Mouse (Mus musculus): ENCODE measurements around the gene Lrrc9.

Gene Lrrc9

DNA sequence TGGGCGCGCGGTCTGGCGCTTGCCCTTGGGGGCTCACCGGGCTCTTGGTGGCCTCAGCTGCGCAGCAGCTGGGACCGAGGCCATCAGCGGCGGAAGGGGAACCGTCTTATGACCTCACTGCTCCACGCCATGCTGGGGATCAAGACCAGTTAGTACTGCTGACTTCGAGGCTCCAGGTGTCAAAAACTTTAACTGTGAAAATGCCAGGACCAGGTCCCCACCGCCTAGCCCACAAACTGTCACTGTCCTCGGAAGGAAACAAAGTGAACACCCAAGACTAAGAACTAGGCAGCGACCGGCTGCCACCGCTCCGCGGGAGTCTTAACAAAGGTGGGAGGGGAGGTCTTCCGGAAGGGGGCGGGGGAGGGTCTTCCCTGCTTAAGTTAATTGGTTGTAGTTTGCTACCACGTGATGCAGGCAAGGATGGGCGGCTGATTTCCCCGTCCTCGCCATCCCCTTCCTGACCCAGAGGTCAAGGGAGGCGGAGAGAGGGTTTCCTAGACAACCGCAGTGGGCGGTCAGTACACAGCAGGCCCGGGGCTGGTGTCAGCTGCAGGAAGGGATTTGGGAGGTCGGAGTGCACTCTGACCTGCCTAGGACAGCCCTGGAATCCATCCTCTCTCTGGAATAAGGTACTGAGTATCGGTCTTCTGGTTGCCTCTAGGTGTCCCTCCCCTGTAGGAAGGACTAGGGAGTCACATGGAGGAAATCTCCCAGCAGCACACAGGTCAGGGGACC is at the start of gene Lrrc9:
Gene Lrrc9 (plus strand): TSS at position 28 of the 738 bp plus-strand sequence.
- no peak for DNase-seq

DNA sequence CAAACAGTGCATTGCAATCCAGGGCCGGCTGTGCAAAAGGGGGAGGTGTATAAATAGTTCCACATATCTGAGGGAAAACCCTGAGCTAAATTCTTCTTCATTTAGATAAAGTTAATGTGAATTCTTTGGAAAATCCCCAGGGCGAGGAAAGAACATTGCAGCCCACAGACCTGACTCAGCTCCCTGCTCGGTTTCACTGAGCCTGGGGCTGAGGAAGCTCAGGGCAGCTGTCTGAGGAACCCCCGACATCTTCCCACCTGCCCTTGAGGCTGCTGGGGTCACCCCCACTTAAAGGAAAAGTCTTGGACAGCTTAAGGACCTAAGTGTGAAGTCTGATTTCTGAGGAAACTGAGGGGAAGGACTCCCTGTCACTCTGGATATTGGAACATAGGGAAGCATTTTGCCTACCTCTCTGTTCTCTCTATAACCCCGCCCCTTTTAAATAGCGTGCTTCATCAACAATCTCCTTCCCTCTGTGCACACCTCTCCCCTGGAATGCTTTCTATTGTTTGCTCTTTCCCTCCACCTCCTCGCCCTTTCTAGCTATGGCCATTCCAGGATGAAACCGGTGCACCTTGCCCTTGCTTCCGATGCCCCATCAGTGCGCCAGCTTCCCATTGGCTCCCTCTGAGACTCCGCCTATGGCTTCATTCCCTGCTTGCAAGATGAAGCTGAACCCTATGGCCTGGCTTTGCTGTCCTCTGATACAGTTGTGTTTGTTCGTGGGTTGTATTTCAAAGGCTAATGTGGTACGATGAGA is 48.4 kb upstream of the Lrrc9 start:
- no peak for DNase-seq

DNA sequence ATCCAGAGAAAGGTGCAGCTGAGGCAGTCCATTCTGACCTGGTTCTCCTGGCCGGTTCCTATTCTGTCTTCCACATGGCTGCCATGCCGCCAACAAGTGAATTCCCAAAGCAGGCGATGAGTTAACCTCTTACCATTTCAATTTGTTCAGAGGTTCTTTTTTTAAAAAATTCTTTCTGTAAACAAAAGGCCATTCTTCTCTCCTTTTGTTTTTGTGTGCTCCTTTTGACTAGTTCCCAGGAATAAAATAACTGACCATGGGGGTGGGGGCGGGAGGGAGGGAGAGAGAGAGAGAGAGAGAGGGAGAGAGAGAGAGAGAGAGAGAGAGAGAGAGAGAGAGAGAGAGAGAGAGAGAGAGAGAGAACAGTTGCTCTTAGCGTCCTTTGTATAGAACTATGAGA is 36.6 kb upstream of the Lrrc9 start:
- DNase-seq = no peak

DNA sequence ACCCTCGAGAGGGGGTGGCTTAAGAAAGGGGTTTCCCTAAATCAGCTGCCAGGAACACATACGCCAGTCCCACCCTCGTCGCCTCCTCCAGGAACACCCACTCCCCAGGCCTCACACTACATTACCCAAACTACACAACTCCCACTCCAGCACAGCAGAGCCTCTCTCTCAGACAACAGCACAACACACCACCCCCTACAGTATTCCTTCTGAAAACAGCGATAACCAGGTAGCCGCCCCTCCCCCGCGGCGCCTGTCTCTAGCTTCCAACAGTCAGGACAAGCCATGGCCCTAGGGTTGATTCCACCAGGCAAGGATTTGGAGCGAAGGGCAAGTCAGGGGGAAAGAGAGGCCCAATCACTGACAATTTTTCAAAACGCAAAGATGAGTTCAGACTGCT is 34.5 kb upstream of the Lrrc9 start:
- peak; percentile 75 for DNase-seq

DNA sequence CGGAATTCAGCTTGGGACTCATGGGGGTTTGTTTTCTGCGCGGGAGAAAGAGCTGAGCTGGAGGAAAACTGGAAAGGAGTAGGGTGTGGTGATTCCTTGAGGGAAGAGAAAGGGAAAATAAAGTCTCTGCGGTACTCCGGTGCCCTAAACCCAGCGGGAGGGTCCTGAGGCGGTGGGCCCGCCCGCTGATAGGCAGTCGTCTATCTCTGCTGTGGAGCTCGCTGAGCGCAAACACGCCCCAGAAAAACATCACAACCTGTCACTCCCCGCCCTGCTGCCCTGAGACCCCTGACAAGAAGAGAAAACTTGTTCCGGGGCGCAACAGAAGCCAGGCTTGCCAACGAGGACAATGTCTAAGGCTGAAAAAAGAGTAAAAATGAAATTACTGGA is 34.0 kb upstream of the Lrrc9 start:
- DNase-seq = no peak

DNA sequence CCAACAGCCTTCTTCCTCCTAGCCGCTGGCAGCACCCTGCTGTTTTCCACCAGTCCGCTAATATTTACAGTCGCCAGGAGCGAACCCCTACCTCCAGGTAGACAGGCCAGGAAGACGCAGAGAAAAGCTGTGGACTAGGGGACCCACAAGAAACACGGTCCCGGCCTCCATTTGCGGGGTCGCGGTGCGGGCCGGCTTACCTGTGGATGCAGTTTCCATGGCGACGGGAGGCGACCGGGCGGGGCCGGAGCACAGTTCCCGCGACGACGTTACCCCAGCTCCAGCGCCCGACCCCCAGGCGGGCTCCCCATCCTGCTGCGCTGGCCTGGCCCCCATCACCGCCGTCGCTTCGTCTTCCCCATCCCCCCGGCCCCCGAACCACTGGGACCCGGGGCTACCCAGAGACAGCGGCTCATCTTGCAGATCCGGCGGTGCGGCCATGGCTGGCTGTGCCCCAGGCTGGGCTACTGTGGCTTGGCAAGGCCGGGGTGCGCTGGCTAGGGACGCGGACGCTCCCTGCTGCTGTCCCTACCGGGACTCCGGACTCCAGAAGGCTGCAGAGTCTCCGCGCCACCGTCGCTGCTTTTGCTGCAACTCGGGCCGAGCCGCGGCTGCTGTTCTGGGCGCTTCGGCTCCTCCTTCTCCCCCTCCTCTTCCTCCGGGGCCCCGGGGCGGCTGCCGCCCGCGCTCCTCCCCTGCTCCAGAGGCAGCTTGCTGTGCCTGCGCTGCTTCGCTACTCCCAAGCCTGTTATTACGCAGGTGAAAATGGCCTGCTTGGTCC is 33.4 kb upstream of the Lrrc9 start:
- peak; percentile 80 for DNase-seq

DNA sequence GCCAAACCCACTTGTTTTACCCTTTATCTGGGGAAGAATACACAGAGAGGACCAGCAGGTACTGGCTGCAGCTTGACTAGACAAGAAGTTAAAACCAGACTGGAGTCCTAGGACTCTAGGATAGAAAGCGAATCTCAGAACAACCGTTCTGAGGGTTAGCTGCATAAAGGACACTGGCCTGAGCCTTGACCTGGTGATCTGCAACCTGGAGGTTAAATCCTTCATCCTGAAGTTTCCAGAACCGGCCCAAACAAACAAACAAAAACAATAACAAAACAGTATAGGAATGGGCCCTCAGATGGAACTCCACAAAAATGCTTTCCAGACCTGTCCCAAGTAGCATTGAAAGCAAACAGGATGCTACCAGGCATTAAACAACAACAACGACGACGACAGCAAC is 32.7 kb upstream of the Lrrc9 start, which contains the start of gene Rtn1:
Gene Rtn1 (minus strand): TSS at position 101 of the 400 bp plus-strand sequence.
- DNase-seq = no peak

DNA sequence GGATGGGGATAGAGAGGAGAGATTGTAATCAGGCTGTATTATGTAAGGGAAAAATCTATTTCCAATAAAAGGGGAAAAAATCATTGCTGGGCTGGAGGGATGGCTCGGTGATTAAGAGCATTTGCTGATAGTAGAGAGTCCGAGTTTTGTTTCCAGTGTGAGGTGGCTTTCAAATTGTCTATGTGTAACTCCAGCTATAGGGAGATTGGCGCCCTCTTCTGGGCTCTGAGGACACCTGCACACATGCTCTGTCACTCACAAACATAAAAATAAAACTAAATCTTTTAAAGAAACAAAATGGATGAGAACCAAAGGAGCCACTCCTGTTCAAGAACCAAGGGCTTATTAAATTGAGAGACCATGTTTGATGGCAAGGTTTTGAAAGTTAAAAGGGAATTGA is 23.9 kb upstream of the Lrrc9 start:
- peak; percentile 62 for DNase-seq

DNA sequence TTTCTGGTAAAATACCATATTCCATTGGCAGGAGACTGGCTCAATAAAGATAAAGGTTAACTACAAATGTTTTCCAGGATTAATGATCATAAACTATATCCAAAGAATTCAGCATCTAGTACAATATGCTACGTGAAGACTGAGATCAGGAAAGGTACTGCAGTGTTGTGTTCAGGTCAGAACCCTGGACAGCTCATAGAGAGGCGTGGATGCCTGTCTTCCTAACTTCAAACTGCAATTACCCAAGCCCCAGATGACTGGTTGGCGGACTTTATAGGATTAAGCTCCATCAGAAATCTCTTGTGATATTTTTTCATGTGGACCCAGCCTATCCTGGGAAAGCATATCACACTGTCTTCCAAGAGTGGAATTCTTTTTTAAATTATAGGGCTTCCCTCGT is 19.0 kb upstream of the Lrrc9 start:
- no peak for DNase-seq

DNA sequence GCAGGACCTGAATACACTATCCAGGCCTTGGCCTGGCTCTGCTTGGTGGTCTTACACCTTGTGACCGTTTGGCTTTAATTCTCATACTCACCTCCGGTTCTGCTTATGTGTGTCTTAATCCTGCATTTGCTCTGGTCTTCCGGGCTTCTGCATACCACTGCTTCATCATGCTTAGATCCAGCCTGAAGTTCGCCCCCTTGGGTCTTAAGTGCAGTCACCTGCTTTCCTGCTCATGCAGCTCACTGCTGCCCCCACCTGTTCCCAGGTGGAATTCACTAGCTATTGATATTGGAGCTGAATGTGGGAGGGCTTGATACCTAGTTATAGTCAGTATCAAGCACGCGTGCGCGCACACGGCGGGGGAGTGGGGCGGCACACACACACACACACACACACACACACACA is 13.9 kb upstream of the Lrrc9 start:
- peak; percentile 90 for DNase-seq

DNA sequence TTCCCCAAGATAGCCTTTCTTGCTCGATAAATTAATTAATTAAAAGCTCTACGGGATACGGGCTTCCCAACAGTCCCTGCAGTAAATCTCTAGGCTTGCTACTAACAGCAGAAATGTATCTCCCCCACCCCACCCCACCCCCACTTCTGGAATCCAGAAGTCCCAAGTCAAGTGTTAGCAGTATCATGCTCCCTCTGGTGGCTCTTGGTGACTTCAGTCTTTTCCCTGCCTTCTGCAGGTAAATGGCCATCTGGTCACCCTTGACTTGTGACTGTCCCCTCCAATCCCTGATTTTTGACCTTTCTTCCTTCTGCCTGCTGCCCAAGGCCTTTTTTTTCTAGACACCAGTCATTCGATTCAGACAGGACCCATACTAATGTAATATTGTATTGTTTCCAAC is 9.5 kb upstream of the Lrrc9 start:
- peak; percentile 20 for DNase-seq

DNA sequence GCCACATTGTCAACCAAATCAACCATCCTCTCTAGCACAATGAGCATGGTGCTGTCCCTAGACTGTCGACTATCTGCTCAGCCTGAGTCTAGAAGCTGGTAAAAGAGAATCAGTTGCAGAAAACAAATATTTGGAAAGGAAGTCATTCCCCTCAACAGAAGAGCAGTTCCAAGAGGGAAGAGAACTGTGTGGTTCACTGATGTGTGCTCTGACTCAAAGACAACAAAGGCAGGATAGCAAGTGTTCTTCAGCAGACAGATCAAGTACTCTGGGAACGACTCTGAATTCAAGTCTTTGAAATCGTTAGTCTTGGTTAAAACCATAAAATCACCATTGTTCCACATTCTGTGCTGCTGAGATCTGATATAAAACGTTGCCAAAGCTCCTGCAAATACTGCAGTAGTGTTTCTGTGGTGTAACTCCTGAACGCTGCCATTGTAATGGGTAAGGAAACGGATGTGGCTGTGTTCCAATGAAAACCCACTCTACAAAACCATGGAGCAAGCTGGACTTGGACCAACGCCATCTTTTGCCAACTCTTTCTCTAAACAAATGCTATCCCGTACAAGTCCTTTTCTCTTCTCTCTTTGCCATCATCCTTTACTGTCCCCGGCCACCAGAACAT is 8.3 kb upstream of the Lrrc9 start:
- DNase-seq = no peak

DNA sequence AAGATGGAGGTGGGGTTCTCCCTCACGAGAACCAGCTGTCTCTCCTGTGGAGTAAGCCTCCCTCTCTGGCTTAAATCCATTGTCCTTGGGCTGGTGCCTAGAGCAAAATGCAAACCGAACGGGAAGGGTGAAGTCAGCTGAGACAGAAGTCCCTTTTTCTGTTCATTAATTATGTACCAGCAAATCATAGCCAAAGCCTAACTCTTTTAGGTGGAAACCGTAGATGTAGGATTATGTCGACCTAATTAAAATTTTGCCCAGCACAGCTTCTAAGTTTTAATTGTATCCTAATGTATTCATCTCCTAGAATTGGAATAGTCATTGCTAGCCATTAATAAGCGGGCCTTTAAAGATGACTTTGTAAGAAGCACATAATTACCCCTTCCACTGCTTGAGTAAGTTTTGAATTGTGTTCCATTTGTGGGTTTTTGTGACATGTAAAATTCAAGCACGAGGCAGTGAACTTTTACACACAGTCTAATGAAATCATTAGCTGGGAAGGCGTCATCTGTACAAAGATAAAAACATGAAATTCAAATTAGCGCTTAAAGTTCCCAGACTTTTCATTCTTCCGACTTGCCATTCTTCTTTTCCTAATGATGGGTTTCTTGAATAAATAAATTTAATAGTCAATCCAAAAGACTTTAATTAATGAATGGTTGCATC is 3.9 kb upstream of the Lrrc9 start:
- no peak for DNase-seq

DNA sequence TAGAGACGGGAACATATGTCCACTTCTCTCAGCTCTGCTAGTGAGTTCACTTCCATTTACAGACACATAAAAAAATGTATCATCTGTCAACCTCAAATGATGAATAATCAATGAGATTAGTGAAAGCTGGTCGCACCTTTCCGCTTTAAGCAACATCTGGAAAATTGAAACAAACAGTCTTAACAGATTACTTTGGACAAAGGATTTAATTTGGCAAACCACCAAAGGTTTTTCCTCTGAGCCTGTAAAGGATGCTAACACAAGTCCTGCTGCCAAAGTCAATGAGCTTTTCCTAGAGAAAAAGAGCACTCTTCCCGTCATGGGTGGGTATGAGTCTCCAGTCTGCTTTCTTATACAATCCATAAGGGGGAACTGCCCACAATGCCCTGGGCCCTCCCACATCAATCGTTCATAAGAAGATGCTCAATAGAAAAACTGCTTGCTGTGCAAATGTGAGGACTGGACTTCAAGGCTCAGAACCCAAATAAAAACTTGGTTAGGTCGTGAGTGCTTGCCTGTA is 2.6 kb upstream of the Lrrc9 start:
- no peak for DNase-seq

DNA sequence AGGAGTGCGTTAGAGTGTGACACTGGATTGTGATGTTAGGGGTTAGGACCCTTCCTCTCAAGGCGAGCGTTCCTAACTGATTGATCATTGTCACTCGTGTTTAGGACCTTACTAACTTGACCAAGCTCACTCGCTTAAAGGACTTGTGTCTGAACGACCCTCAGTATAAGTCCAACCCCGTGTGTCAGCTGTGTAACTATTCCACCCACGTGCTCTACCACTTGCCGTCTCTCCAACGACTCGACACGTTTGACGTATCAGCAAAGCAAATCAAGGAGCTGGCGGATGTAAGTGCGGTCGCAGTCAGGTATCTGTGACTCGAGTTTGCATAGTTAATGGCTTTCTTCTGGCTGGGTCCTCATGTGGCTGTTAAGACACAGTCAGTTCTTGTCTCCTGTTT is 12.3 kb downstream of the Lrrc9 start:
- no peak for DNase-seq

DNA sequence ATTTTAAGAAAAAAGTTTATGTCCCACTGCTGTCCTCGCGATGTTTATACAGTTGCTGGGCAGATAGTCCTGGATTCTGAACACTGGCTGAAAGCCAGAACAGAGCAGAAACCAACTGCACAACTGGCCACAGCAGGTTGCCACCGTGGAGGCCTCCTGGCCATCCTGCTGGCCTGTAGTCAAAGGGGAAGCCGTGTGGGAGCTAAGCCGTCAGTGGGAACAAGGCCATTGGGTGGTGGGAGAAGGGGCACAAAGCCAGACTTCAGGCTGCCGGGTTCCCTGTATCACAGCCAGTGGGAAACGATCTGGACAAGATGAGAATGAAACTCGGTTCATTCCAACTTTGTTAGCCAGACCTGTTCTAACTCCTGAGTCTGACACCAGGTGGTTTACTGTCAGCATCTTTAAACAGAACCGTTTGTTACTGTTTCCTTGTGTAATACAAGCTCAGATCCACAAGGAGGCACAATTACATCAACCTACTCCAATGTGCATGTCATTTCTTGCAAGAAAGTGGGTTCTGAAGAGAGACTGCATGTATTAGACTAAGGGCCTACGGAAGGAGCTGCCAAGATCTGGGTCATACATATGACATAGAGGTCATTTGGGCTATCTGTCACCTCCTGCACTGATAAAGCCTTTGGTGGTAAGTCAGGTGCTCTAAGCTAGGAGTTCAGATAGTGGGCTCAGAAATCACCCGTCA is 19.7 kb downstream of the Lrrc9 start:
- DNase-seq = peak; percentile 46

DNA sequence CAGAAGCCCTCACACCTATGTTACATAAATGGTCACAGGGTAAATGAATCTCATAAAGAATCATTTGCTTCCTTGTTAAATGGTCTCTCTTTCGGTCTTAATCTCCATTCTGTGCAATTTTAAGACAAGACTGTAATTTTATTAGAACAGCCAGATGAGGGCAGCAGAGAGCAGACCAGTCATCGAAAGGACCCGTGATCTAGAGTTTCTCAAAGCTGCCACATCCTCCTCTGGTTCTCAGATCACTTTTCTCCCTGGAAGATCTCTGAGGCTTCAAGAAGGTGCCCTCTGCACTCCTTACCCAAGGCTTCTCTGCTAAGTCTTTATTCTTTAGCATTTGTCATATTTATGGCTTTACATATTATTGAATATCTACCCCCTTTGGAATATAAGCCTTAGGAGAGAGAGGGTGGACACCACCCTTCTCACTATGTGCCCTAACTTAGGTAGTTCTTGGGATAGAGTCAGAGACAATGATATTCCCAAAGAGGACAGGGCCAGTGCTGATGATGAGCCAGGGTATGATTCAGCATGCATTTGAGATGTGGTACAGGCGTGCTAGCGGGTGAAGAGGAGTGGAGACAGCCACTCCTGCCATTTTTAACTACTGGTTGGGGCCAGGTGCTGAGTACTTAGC is 20.3 kb downstream of the Lrrc9 start:
- DNase-seq = peak; percentile 57

DNA sequence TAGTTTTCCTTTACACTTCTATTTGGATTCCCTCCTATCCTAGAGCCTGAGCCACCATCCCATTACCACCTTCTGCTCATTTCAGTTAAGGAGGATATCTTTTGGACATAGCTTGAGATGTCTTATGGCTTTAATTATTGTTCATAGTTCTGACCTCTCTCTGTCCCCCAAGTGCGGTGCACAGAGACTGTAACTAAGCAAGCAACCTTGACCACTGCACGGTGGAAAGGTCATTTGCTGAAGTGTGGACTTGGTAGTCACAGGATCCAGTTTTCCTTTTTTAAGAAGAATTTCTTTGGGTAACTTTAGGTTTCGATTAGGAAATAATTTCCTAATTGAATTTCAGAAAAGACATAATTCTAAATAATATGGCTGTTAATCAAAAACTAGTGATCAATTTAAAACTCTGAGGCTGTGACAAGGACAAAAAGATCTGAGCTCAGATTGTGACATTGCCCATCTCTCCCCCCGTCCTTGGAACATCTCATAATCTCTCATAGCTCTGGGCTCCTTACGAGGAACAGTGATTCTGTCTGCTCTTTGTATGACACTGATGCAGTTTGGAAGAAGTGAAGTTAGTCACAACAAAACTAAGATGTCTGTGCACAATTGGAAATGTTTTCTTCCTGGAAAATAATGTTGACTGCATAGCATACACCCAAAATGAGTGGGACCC is 24.3 kb downstream of the Lrrc9 start:
- DNase-seq = no peak

DNA sequence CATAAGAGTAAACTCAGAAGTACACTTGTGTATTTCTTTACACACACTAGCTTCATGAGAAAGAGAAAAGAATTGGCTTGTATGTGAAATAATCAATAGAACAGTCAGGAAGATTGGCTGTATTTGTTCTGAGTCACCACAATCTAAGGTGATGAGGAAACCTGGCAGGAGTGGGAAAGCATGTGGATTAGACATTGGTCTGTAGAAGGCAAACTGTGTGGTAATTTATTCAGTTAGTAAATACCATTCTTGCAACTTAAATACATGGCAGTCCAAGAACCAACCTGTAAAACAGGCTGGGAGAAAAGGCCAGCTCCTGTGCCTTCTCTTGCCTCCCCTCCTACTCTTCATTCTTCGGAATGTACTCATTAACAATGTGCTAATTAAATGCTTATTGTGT is 25.6 kb downstream of the Lrrc9 start:
- DNase-seq = no peak

DNA sequence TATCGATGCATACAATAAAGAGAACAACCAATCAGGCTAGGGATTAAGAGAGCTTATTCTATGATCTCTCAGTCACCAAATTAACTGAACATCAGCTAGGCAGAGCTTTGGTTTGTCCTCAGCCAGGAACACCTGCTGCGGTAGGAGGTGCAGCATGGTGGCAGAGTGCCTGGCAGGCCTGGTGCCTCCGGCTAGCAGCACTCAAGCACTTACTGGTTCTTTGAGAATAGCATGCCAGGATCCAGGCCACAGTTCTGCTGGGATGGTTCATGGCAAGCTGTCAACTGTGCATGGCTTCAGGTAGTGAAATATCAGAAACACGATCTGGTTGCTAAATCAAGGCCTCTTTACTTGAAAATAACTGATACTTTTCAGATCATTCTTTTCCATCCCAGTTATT is 26.1 kb downstream of the Lrrc9 start:
- DNase-seq = peak; percentile 75
